Mouse (Mus musculus) CH12.LX (cell line): ENCODE measurements around the gene Htr6. TPM values are rescaled to one million over a fixed set of nuclear protein-coding genes. Genes with fewer than 3 reads are reported as not detected.
A peak's percentile ranks its signal among the peaks of the same experiment; 100 is the strongest.

Source experiments
- DNase-seq: peaks from one replicate; pipeline ENCODE4 v3.0.0-alpha.2; 2013; ENCODE audit errors: extremely low read depth
- H3K27ac ChIP-seq: 2 replicates; pipeline ENCODE4 v1.5.1; 2012; ENCODE audit warnings: low read depth, mild to moderate bottlenecking, control low read depth, moderate library complexity; ENCODE audit not compliant: insufficient read depth
- H3K27me3 ChIP-seq: replicated peaks from 2 replicates; pipeline ENCODE3; 2012; ENCODE audit warnings: inconsistent platforms
- H3K36me3 ChIP-seq, 2 experiments: replicated peaks in 1 of 2; 2 replicates each; pipeline versions ENCODE3 to v1.6.1; 2012; ENCODE audit warnings: inconsistent platforms in 1 of 2, low read length in 1 of 2, mild to moderate bottlenecking in 1 of 2, mixed read lengths in 1 of 2, moderate library complexity in 1 of 2; ENCODE audit not compliant: control insufficient read depth in 1 of 2, insufficient read depth in 1 of 2
- H3K4me1 ChIP-seq, 2 experiments: 2 replicates each; pipeline ENCODE4 v1.6.1; 2012; ENCODE audit warnings: inconsistent platforms in 1 of 2, moderate library complexity in 1 of 2; ENCODE audit not compliant: insufficient read depth in 2 of 2, control insufficient read depth in 1 of 2
- H3K4me2 ChIP-seq: 2 replicates; pipeline ENCODE4 v1.6.1; 2012; ENCODE audit warnings: low read depth, mild to moderate bottlenecking, control low read depth; ENCODE audit not compliant: poor library complexity, insufficient read depth, severe bottlenecking
- H3K4me3 ChIP-seq, 3 experiments: fragments of 150-350 bp in 1 of 3; sonication (generic) in 1 of 3; replicated peaks in 1 of 3; 2 replicates each; pipeline versions ENCODE3 to v1.5.1; 2011 to 2012; ENCODE audit warnings: low read depth in 2 of 3, low read length in 2 of 3, mild to moderate bottlenecking in 2 of 3, moderate library complexity in 2 of 3, control low read depth in 1 of 3, improper control_type of control experiment in 1 of 3, inconsistent platforms in 1 of 3, mixed read lengths in 1 of 3; ENCODE audit not compliant: poor library complexity in 1 of 3
- H3K79me2 ChIP-seq: replicated peaks from 2 replicates; pipeline ENCODE4 v1.6.1; 2012; ENCODE audit warnings: mild to moderate bottlenecking, moderate library complexity; ENCODE audit not compliant: control insufficient read depth, poor library complexity, insufficient read depth, severe bottlenecking; ENCODE audit errors: extremely low read depth
- H3K9ac ChIP-seq: 2 replicates; pipeline ENCODE4 v1.6.1; 2012; ENCODE audit warnings: low read depth, mild to moderate bottlenecking, control low read depth, moderate library complexity; ENCODE audit not compliant: insufficient read depth
- H3K9me3 ChIP-seq: replicated peaks from 2 replicates; pipeline ENCODE3; 2012; ENCODE audit warnings: low read length, inconsistent platforms, mixed read lengths
- BHLHE40 ChIP-seq: IDR thresholded peaks from 2 replicates; pipeline ENCODE4 v1.6.1; 2011; ENCODE audit warnings: mild to moderate bottlenecking, low read depth, low read length, improper control_type of control experiment
- CHD1 ChIP-seq: IDR thresholded peaks from 2 replicates; pipeline ENCODE4 v1.6.1; 2012; ENCODE audit warnings: low read depth, low read length, improper control_type of control experiment, inconsistent platforms
- EP300 ChIP-seq: IDR thresholded peaks from 2 replicates; pipeline ENCODE4 v1.6.1; 2011; ENCODE audit warnings: low read length, improper control_type of control experiment
- GABPA ChIP-seq: IDR thresholded peaks from 2 replicates; pipeline ENCODE4 v1.6.1; 2012; ENCODE audit warnings: low read depth, low read length, improper control_type of control experiment, inconsistent platforms; ENCODE audit not compliant: insufficient replicate concordance
- HCFC1 ChIP-seq: IDR thresholded peaks from 2 replicates; pipeline ENCODE4 v1.6.1; 2012; ENCODE audit warnings: low read depth, mild to moderate bottlenecking, inconsistent platforms, low read length, improper control_type of control experiment
- JUND ChIP-seq: conservative IDR thresholded peaks from 2 replicates; pipeline ENCODE4 v1.6.1; 2011; ENCODE audit warnings: low read depth, low read length, improper control_type of control experiment
- MAFK ChIP-seq: IDR thresholded peaks from 2 replicates; pipeline ENCODE4 v1.6.1; 2011; ENCODE audit warnings: low read length, improper control_type of control experiment; ENCODE audit not compliant: insufficient replicate concordance
- MAX ChIP-seq: IDR thresholded peaks from 2 replicates; pipeline ENCODE4 v1.6.1; 2011; ENCODE audit warnings: low read length, improper control_type of control experiment
- NELFE ChIP-seq: IDR thresholded peaks from 2 replicates; pipeline ENCODE4 v1.6.1; 2011; ENCODE audit warnings: low read depth, low read length, improper control_type of control experiment
- NRF1 ChIP-seq: IDR thresholded peaks from 2 replicates; pipeline ENCODE4 v1.6.1; 2014; ENCODE audit warnings: low read depth, mild to moderate bottlenecking, inconsistent platforms, low read length, improper control_type of control experiment, moderate library complexity
- PAX5 ChIP-seq: IDR thresholded peaks from 2 replicates; pipeline ENCODE4 v1.6.1; 2012; ENCODE audit warnings: low read length, inconsistent platforms, mixed read lengths
- RCOR1 ChIP-seq: conservative IDR thresholded peaks from 2 replicates; pipeline ENCODE4 v1.6.1; 2012; ENCODE audit warnings: low read depth, mild to moderate bottlenecking, inconsistent platforms, low read length, improper control_type of control experiment
- USF1 ChIP-seq: IDR thresholded peaks from 2 replicates; pipeline ENCODE4 v1.6.1; 2014; ENCODE audit warnings: low read depth, mild to moderate bottlenecking, inconsistent platforms, low read length, improper control_type of control experiment
- ZKSCAN1 ChIP-seq: IDR thresholded peaks from 2 replicates; pipeline ENCODE4 v1.6.1; 2012; ENCODE audit warnings: low read depth, inconsistent platforms, low read length, improper control_type of control experiment, borderline replicate concordance
- ZMIZ1 ChIP-seq: IDR thresholded peaks from 2 replicates; pipeline ENCODE4 v1.6.1; 2012; ENCODE audit warnings: low read depth, mild to moderate bottlenecking, inconsistent platforms, low read length, improper control_type of control experiment
- dilution Hi-C: fragments of 300-500 bp; cut with MboI; formaldehyde crosslinking; loops from 2 replicates; pipeline ENCODE4 v1.14.3; 2020; ENCODE audit warnings: low sequenced_read_pairs; ENCODE audit not compliant: extremely low pct_unique_long_range_greater_than_20kb, extremely low pct_ligation_motif_present
- in situ Hi-C: fragments of 300-500 bp; cut with MboI; formaldehyde crosslinking; loops from 3 replicates; pipeline ENCODE4 v1.14.3; 2019; ENCODE audit warnings: low sequenced_read_pairs, low pct_ligation_motif_present, low pct_unique_long_range_greater_than_20kb, mixed read lengths
- polyA plus RNA-seq: library from polyadenylated mRNA; unstranded; fragments of >175 nt; gene quantifications from 2 replicates; pipeline ENCODE4 v1.2.1, GENCODE M21; 2012; ENCODE audit warnings: low read depth; ENCODE audit not compliant: insufficient read length
- total RNA-seq, 2 experiments: library from RNA; depleted of rRNA; stranded (reverse); fragments of 300-350 nt in 1 of 2; fragments of >200 nt in 1 of 2; gene quantifications; 2 replicates each; pipeline ENCODE4 v1.2.3; 2012 to 2014

Htr6 gene
- total and polyA plus RNA-seq, 3 experiments, result not detected

GRCm38 (mm10) chr4:139091478-139092355, 16.3 kb upstream of the Htr6 start:
- H3K9ac ChIP-seq, result no peak overlapping the region
- no peak for DNase-seq
- peaks cover 15% of the 10 kb centered on the region for H3K9me3 ChIP-seq
- dilution Hi-C loops, result no loop called here
- no peak overlapping the region for H3K27ac ChIP-seq
- peak overlapping the region; percentile 69 for H3K4me2 ChIP-seq
- TF ChIP-seq MAFK (no peak), GABPA (no peak), ZKSCAN1 (no peak), USF1 (no peak), EP300 (no peak), MAX (no peak), PAX5 (no peak), RCOR1 (no peak)
- TF ChIP-seq, all 38 proteins: peak for 0
- Histone ChIP-seq H3K27me3 (no peaks in the 10 kb centered on the region), H3K36me3 (no peaks in the 10 kb centered on the region), H3K4me3 (no peak overlapping the region), H3K79me2 (no peaks in the 10 kb centered on the region), H3K4me1 (peaks cover 5 to 16% of the 10 kb centered on the region in 2 experiments; a peak in 3 of 4 replicates)
- in situ Hi-C loops, result no loop called here

GRCm38 (mm10) chr4:139091066-139091465, 15.7 kb upstream of the Htr6 start:
- H3K4me2 ChIP-seq, result no peak overlapping the region
- H3K9ac ChIP-seq, result no peak overlapping the region
- DNase-seq, result no peak
- dilution Hi-C loops (no loop called here), in situ Hi-C loops (no loop called here)
- H3K27me3 ChIP-seq, result no peaks in the 10 kb centered on the region
- no peak overlapping the region for H3K27ac ChIP-seq
- no peak overlapping the region for H3K4me3 ChIP-seq
- peaks cover 15% of the 10 kb centered on the region for H3K9me3 ChIP-seq
- peaks cover 5 to 22% of the 10 kb centered on the region in 2 experiments; a peak in 3 of 4 replicates for H3K4me1 ChIP-seq
- no peaks in the 10 kb centered on the region for H3K79me2 ChIP-seq
- H3K36me3 ChIP-seq, result no peaks in the 10 kb centered on the region
- TF ChIP-seq CHD1 (no peak), MAFK (no peak), ZMIZ1 (no peak), NELFE (no peak), MAX (no peak), HCFC1 (no peak), JUND (no peak), GABPA (no peak), NRF1 (no peak), ZKSCAN1 (no peak), BHLHE40 (no peak)
